Mouse (Mus musculus) spleen, adult 2 months (tissue): ENCODE results near the gene Slc18b1.

Experiments used
- CTCF ChIP-seq: fragments of 200-500 bp; IDR thresholded peaks from 2 replicates; pipeline ENCODE4 v1.5.1; 2011; ENCODE audit warnings: mild to moderate bottlenecking, inconsistent platforms; ENCODE audit not compliant: insufficient read depth, insufficient read length, insufficient replicate concordance; ENCODE audit errors: extremely low read depth
- POLR2A ChIP-seq: fragments of 200-500 bp; IDR thresholded peaks from 2 replicates; pipeline ENCODE4 v1.6.1; 2011; ENCODE audit warnings: low read depth, low read length, inconsistent platforms

DNA sequence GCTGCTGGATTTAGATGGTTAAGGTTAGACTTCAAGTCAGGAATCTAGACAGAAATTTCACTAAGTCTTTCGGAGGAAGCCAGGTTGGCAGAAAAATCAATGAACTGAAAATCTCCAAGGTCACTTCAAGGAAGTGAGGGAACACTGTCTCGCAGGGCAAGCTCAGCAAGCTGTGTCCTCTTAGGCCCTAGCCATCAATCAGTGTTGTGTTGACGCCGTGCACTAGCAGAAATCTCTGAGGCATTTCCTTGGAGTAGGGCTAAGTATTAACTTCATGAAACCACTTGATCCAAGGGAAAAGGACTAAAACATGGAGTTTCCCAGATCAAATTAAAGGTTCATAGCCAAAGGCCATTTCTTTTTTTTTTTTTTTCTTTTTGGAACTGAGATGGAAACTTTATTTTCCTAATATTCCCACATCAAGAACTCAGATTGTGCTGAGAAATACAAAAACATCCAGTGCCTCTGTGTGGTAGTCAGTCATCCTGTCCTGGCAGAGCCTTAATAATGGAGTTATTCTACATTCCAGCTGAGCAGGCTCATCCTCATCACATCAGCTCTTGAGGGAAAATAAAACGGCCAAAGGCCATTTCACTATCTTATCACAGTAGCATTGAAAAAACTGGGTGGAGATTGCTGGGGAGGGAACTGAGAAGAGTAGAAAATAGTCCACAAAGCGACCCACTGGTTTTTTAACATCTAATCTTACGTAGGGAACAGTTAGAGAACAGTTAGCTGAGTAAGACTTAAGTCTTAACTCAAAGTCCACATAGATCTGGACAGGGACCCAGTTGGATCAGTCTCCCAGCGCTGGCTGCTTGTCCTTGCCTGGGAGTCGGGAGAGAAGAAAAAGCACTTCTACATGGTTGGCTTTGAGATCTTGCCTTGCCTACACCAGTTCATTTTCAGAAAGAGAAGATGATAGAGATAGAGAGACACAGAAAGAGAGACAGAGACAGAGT, 39.5 kb downstream of the Slc18b1 start:
- TF ChIP-seq CTCF (no peak), POLR2A (no peak)
